Mouse (Mus musculus): Measurements from ENCODE around the gene Gm17018. TPM values are rescaled to one million over a fixed set of nuclear protein-coding genes. Genes with fewer than 3 reads are reported as not detected.

The Gm17018 gene
- polyA plus RNA-seq, 1 experiment, result 32.0 TPM

- Histone ChIP-seq H3K4me3 (replicated peaks) (no peak overlapping the region), H3K27me3 (replicated peaks) (peaks cover 2% of the 10 kb centered on the region), H3K36me3 (replicated peaks; ENCODE audit: low read length) (peaks cover 54% of the 10 kb centered on the region), H3K4me1 (peaks cover 34% of the 10 kb centered on the region), H3K9me3 (peaks cover 15% of the 10 kb centered on the region)
- no peak for TF ChIP-seq FLI1 (IDR thresholded peaks at IDR 0.05; ENCODE audit: low read length)
- no peak for TF ChIP-seq GATA1 (IDR thresholded peaks at IDR 0.05; ENCODE audit: borderline replicate concordance, low read length)
Measured at GRCm38 (mm10) chr19:45597106-45597505, 36.7 kb downstream of the Gm17018 start.

- Histone ChIP-seq H3K27me3 (replicated peaks) (peaks cover 2% of the 10 kb centered on the region), H3K4me1 (peaks cover 43% of the 10 kb centered on the region), H3K9me3 (no peaks in the 10 kb centered on the region), H3K36me3 (replicated peaks; ENCODE audit: low read length) (peaks cover 33% of the 10 kb centered on the region), H3K4me3 (replicated peaks) (no peak overlapping the region)
- TF ChIP-seq GATA1 (IDR thresholded peaks at IDR 0.05; ENCODE audit: borderline replicate concordance, low read length), result no peak
- no peak for TF ChIP-seq FLI1 (IDR thresholded peaks at IDR 0.05; ENCODE audit: low read length)
Measured at GRCm38 (mm10) chr19:45602606-45603005, 42.2 kb downstream of the Gm17018 start.

GRCm38 (mm10) chr19:45606701-45607100 lies 46.3 kb downstream of the Gm17018 start:
- no peaks in the 10 kb centered on the region for H3K27me3 ChIP-seq (replicated peaks)
- TF ChIP-seq GATA1 (IDR thresholded peaks at IDR 0.05; ENCODE audit: borderline replicate concordance, low read length) (no peak), FLI1 (IDR thresholded peaks at IDR 0.05; ENCODE audit: low read length) (no peak)
- no peak overlapping the region for H3K4me3 ChIP-seq (replicated peaks)
- H3K4me1 ChIP-seq, result peaks cover 28% of the 10 kb centered on the region
- no peaks in the 10 kb centered on the region for H3K9me3 ChIP-seq
- peaks cover 28% of the 10 kb centered on the region for H3K36me3 ChIP-seq (replicated peaks; ENCODE audit: low read length)

- Histone ChIP-seq H3K36me3 (replicated peaks; ENCODE audit: low read length) (peaks cover 26% of the 10 kb centered on the region), H3K27me3 (replicated peaks) (no peaks in the 10 kb centered on the region), H3K4me3 (replicated peaks) (no peak overlapping the region), H3K4me1 (peaks cover 20% of the 10 kb centered on the region), H3K9me3 (no peaks in the 10 kb centered on the region)
- TF ChIP-seq GATA1 (IDR thresholded peaks at IDR 0.05; ENCODE audit: borderline replicate concordance, low read length) (no peak), FLI1 (IDR thresholded peaks at IDR 0.05; ENCODE audit: low read length) (no peak)
Measured at GRCm38 (mm10) chr19:45607479-45607878, 47.1 kb downstream of the Gm17018 start.

GRCm38 (mm10) chr19:45608648-45609339 lies 48.4 kb downstream of the Gm17018 start:
- Histone ChIP-seq H3K4me3 (replicated peaks) (no peak overlapping the region), H3K27me3 (replicated peaks) (no peaks in the 10 kb centered on the region), H3K4me1 (peaks cover 15% of the 10 kb centered on the region), H3K36me3 (replicated peaks; ENCODE audit: low read length) (peaks cover 33% of the 10 kb centered on the region), H3K9me3 (no peaks in the 10 kb centered on the region)
- TF ChIP-seq GATA1 (IDR thresholded peaks at IDR 0.05; ENCODE audit: borderline replicate concordance, low read length) (no peak), FLI1 (IDR thresholded peaks at IDR 0.05; ENCODE audit: low read length) (no peak)

GRCm38 (mm10) chr19:45610823-45611222 lies 50.4 kb downstream of the Gm17018 start:
- H3K36me3 ChIP-seq (replicated peaks; ENCODE audit: low read length), result peaks cover 27% of the 10 kb centered on the region
- no peaks in the 10 kb centered on the region for H3K9me3 ChIP-seq
- no peaks in the 10 kb centered on the region for H3K27me3 ChIP-seq (replicated peaks)
- H3K4me1 ChIP-seq, result peaks cover 16% of the 10 kb centered on the region
- no peak overlapping the region for H3K4me3 ChIP-seq (replicated peaks)
- TF ChIP-seq GATA1 (IDR thresholded peaks at IDR 0.05; ENCODE audit: borderline replicate concordance, low read length), result no peak
- no peak for TF ChIP-seq FLI1 (IDR thresholded peaks at IDR 0.05; ENCODE audit: low read length)

- Histone ChIP-seq H3K27me3 (replicated peaks) (no peaks in the 10 kb centered on the region), H3K4me3 (replicated peaks) (no peak overlapping the region), H3K9me3 (no peaks in the 10 kb centered on the region), H3K4me1 (peaks cover 18% of the 10 kb centered on the region), H3K36me3 (replicated peaks; ENCODE audit: low read length) (peaks cover 38% of the 10 kb centered on the region)
- TF ChIP-seq GATA1 (IDR thresholded peaks at IDR 0.05; ENCODE audit: borderline replicate concordance, low read length), result no peak
- no peak for TF ChIP-seq FLI1 (IDR thresholded peaks at IDR 0.05; ENCODE audit: low read length)
Measured at GRCm38 (mm10) chr19:45614375-45614774, 54.0 kb downstream of the Gm17018 start.

GRCm38 (mm10) chr19:45614928-45615327 lies 54.5 kb downstream of the Gm17018 start:
- H3K4me1 ChIP-seq, result peaks cover 18% of the 10 kb centered on the region
- no peak overlapping the region for H3K4me3 ChIP-seq (replicated peaks)
- H3K27me3 ChIP-seq (replicated peaks), result no peaks in the 10 kb centered on the region
- no peaks in the 10 kb centered on the region for H3K9me3 ChIP-seq
- no peak for TF ChIP-seq GATA1 (IDR thresholded peaks at IDR 0.05; ENCODE audit: borderline replicate concordance, low read length)
- TF ChIP-seq FLI1 (IDR thresholded peaks at IDR 0.05; ENCODE audit: low read length), result no peak
- H3K36me3 ChIP-seq (replicated peaks; ENCODE audit: low read length), result peaks cover 37% of the 10 kb centered on the region

GRCm38 (mm10) chr19:45615415-45616213 lies 55.2 kb downstream of the Gm17018 start:
- H3K4me3 ChIP-seq (replicated peaks), result peak overlapping the region; percentile 7
- TF ChIP-seq FLI1 (IDR thresholded peaks at IDR 0.05; ENCODE audit: low read length) (no peak), GATA1 (IDR thresholded peaks at IDR 0.05; ENCODE audit: borderline replicate concordance, low read length) (no peak)
- H3K9me3 ChIP-seq, result no peaks in the 10 kb centered on the region
- peaks cover 15% of the 10 kb centered on the region for H3K4me1 ChIP-seq
- peaks cover 38% of the 10 kb centered on the region for H3K36me3 ChIP-seq (replicated peaks; ENCODE audit: low read length)
- H3K27me3 ChIP-seq (replicated peaks), result no peaks in the 10 kb centered on the region

- Histone ChIP-seq H3K36me3 (replicated peaks; ENCODE audit: low read length) (peaks cover 36% of the 10 kb centered on the region), H3K4me3 (replicated peaks) (no peak overlapping the region), H3K4me1 (peaks cover 11% of the 10 kb centered on the region), H3K9me3 (no peaks in the 10 kb centered on the region), H3K27me3 (replicated peaks) (no peaks in the 10 kb centered on the region)
- TF ChIP-seq FLI1 (IDR thresholded peaks at IDR 0.05; ENCODE audit: low read length) (no peak), GATA1 (IDR thresholded peaks at IDR 0.05; ENCODE audit: borderline replicate concordance, low read length) (no peak)
Measured at GRCm38 (mm10) chr19:45616214-45616518, 55.8 kb downstream of the Gm17018 start.

Measured in megakaryocyte, embryonic 14.5 days (primary cell).